Mouse (Mus musculus) hindbrain, embryonic 12.5 days (tissue): ENCODE results near the gene Nup153. TPM values are rescaled to one million over a fixed set of nuclear protein-coding genes. Genes with fewer than 3 reads are reported as not detected.

Experiments used
- ATAC-seq: fragments of 200-750 bp; cut with Nextera tagmentation; 2 replicates; pipeline ENCODE4 v1.8.0; 2017; ENCODE audit warnings: moderate TSS enrichment; ENCODE audit not compliant: low FRiP score
- H3K27ac ChIP-seq: fragments of 300-500 bp; sonication (generic); 2 replicates; pipeline ENCODE4 v1.5.1; 2016; ENCODE audit warnings: mild to moderate bottlenecking
- H3K27me3 ChIP-seq: fragments of 300-500 bp; sonication (generic); 2 replicates; pipeline ENCODE4 v1.6.1; 2016; ENCODE audit warnings: mild to moderate bottlenecking
- H3K36me3 ChIP-seq: fragments of 300-500 bp; sonication (generic); 2 replicates; pipeline ENCODE4 v1.6.1; 2016; ENCODE audit warnings: mild to moderate bottlenecking
- H3K4me1 ChIP-seq: fragments of 300-500 bp; sonication (generic); 2 replicates; pipeline ENCODE4 v1.6.1; 2016
- H3K4me2 ChIP-seq: fragments of 300-500 bp; sonication (generic); replicated peaks from 2 replicates; pipeline ENCODE4 v1.6.1; 2016; ENCODE audit warnings: mild to moderate bottlenecking
- H3K4me3 ChIP-seq: fragments of 300-500 bp; sonication (generic); 2 replicates; pipeline ENCODE4 v1.5.1; 2016; ENCODE audit warnings: mild to moderate bottlenecking
- H3K9ac ChIP-seq: fragments of 300-500 bp; sonication (generic); 2 replicates; pipeline ENCODE4 v1.6.1; 2016; ENCODE audit warnings: mild to moderate bottlenecking, moderate library complexity
- H3K9me3 ChIP-seq: fragments of 300-500 bp; sonication (generic); replicated peaks from 2 replicates; pipeline ENCODE4 v1.6.1; 2016; ENCODE audit warnings: mild to moderate bottlenecking
- WGBS: fragments of 180-500 bp; shearing (Covaris S2); methylation state at CpG from one replicate; pipeline ENCODE4 v1.1.7; 2016; 5-methylcytosine and 5-hydroxymethylcytosine counted together
- polyA plus RNA-seq: library from polyadenylated mRNA; unstranded; fragments of >200 nt; fragmentation: Nextera tagmentation; extraction: Ambion mirVana; gene quantifications from 2 replicates; pipeline ENCODE4 v1.2.1, GENCODE M21; 2016

Gene Nup153
- polyA plus RNA-seq = 40.5 and 40.6 TPM in 2 replicates

- peaks cover 15% of the 10 kb centered on the region for H3K4me1 ChIP-seq
- ATAC-seq = peak; percentile 97
- WGBS = under 1% methylated on average over 41 of the region's 51 CpGs
Measured at GRCm38 (mm10) chr13:46727837-46728268, at the start of gene Nup153. Gene Nup153 (minus strand): TSS chr13:46727940.

GRCm38 (mm10) chr13:46777461-46777860 lies 49.7 kb upstream of the Nup153 start:
- WGBS = 93% methylated on average over 3 of the region's 3 CpGs
- Histone ChIP-seq H3K4me3 (no peak overlapping the region), H3K36me3 (peaks cover 44% of the 10 kb centered on the region), H3K27me3 (no peaks in the 10 kb centered on the region), H3K9me3 (no peaks in the 10 kb centered on the region), H3K9ac (no peak overlapping the region), H3K27ac (no peak overlapping the region), H3K4me1 (no peaks in the 10 kb centered on the region), H3K4me2 (no peak overlapping the region)
- ATAC-seq = no peak

More at GRCm38 (mm10) chr13:46727837-46728268, at the start of gene Nup153:
- Histone ChIP-seq H3K9ac (peak within 1 kb of the TSS; percentile 96), H3K4me3 (peak within 1 kb of the TSS; percentile 100), H3K36me3 (no peaks in the 10 kb centered on the region), H3K27ac (peak within 1 kb of the TSS; percentile 92), H3K9me3 (no peaks in the 10 kb centered on the region), H3K4me2 (peak within 1 kb of the TSS; percentile 80), H3K27me3 (no peaks in the 10 kb centered on the region)

GRCm38 (mm10) chr13:46776636-46777305 lies 49.0 kb upstream of the Nup153 start:
- Histone ChIP-seq H3K36me3 (peaks cover 50% of the 10 kb centered on the region), H3K4me1 (no peaks in the 10 kb centered on the region), H3K4me3 (no peak overlapping the region), H3K9ac (no peak overlapping the region), H3K4me2 (no peak overlapping the region), H3K27me3 (no peaks in the 10 kb centered on the region), H3K9me3 (no peaks in the 10 kb centered on the region), H3K27ac (no peak overlapping the region)
- ATAC-seq = no peak
- 84% methylated on average over 14 of the region's 14 CpGs for WGBS

GRCm38 (mm10) chr13:46774998-46775397 lies 47.3 kb upstream of the Nup153 start:
- H3K36me3 ChIP-seq = peaks cover 66% of the 10 kb centered on the region
- H3K4me1 ChIP-seq = no peaks in the 10 kb centered on the region
- ATAC-seq = no peak
- no peaks in the 10 kb centered on the region for H3K9me3 ChIP-seq
- 94% methylated on average over 5 of the region's 5 CpGs for WGBS
- H3K4me2 ChIP-seq = no peak overlapping the region
- H3K27ac ChIP-seq = no peak overlapping the region
- no peak overlapping the region for H3K9ac ChIP-seq
- no peaks in the 10 kb centered on the region for H3K27me3 ChIP-seq
- no peak overlapping the region for H3K4me3 ChIP-seq

GRCm38 (mm10) chr13:46772581-46772980 lies 44.8 kb upstream of the Nup153 start:
- Histone ChIP-seq H3K9me3 (no peaks in the 10 kb centered on the region), H3K4me3 (no peak overlapping the region), H3K4me2 (no peak overlapping the region), H3K27ac (no peak overlapping the region), H3K27me3 (no peaks in the 10 kb centered on the region), H3K4me1 (no peaks in the 10 kb centered on the region), H3K36me3 (peaks cover 85% of the 10 kb centered on the region), H3K9ac (no peak overlapping the region)
- ATAC-seq = no peak
- 96% methylated on average over 13 of the region's 13 CpGs for WGBS

DNA sequence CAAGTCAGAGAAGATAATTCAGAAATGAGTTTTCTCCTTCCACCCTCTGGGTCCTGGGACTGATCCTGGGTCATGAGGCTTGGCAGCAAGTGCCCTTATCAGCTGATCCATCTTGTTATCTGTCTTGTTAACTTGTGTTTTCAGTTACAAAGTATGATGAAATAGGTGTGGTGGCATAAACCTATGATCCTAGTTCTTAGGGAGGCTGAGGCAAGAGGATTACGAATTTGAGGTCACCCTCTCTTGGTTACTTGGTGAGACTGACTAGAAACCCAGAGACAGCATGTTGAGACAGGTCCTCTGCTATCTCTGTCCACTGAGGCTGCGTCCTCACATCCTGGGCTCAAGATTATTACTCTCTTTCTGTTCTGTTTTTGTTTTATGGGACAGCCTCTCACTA lies 37.6 kb upstream of the Nup153 start:
- WGBS = 90% methylated on average over 2 of the region's 2 CpGs

DNA sequence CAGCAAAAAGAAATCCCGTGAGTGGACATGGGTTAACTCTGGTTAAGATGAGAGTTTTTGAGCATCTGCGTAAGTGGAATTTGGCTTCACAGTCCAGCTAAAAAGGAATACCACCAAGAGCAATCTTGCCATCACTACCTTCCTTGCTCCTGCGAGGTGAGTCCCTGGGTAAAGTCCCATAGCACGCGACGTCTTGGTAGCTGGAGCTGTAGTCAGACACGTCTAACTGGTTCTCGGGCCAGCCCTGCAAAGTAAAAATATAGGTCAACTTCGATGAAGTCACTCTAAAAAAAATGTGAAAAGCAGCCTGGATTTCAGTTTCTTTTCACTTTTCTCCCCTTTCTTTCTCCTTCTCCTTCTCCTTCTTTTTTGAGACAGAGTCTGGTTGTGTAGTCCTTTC lies 35.5 kb upstream of the Nup153 start:
- 94% methylated on average over 9 of the region's 9 CpGs for WGBS
- no peak overlapping the region for H3K4me2 ChIP-seq
- no peaks in the 10 kb centered on the region for H3K9me3 ChIP-seq
- H3K27me3 ChIP-seq = no peaks in the 10 kb centered on the region
- H3K4me3 ChIP-seq = no peak overlapping the region
- no peak overlapping the region for H3K27ac ChIP-seq
- H3K9ac ChIP-seq = no peak overlapping the region
- peaks cover 55% of the 10 kb centered on the region for H3K36me3 ChIP-seq
- peaks cover 7% of the 10 kb centered on the region; the same call in 1 of the 2 replicates for H3K4me1 ChIP-seq
- no peak for ATAC-seq

More for the DNA sequence above, 37.6 kb upstream of the Nup153 start:
- Histone ChIP-seq H3K36me3 (peaks cover 72% of the 10 kb centered on the region), H3K9me3 (no peaks in the 10 kb centered on the region), H3K9ac (no peak overlapping the region), H3K4me2 (no peak overlapping the region), H3K27me3 (no peaks in the 10 kb centered on the region), H3K4me3 (no peak overlapping the region), H3K27ac (no peak overlapping the region), H3K4me1 (no peaks in the 10 kb centered on the region)
- no peak for ATAC-seq

DNA sequence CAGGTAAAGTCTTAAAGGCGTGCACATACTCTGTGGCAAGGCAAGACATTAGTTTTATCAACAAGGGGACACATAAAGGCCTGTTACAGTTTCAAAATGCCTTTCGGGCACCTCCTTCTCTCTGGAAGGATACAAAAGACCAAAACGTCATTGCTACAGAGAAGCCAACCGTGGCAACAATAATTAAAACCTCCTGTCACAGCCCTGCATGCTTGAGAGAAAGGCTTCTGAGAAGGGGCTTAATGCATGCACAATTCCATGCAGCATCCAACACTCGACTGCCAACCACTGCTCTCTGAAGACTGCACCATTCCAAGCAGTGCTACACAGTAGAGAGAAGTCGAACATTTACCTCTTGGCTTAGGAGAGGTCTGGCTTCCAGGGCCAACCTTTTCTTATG lies 33.2 kb upstream of the Nup153 start:
- peaks cover 7% of the 10 kb centered on the region; the same call in 1 of the 2 replicates for H3K4me1 ChIP-seq
- H3K9me3 ChIP-seq = no peaks in the 10 kb centered on the region
- H3K4me3 ChIP-seq = no peak overlapping the region
- H3K27ac ChIP-seq = no peak overlapping the region
- H3K27me3 ChIP-seq = no peaks in the 10 kb centered on the region
- H3K4me2 ChIP-seq = no peak overlapping the region
- H3K9ac ChIP-seq = no peak overlapping the region
- ATAC-seq = no peak
- 56% methylated on average over 6 of the region's 6 CpGs for WGBS
- H3K36me3 ChIP-seq = peaks cover 46% of the 10 kb centered on the region

GRCm38 (mm10) chr13:46759281-46759809 lies 31.6 kb upstream of the Nup153 start:
- ATAC-seq = no peak
- Histone ChIP-seq H3K36me3 (peaks cover 38% of the 10 kb centered on the region), H3K9me3 (no peaks in the 10 kb centered on the region), H3K27ac (no peak overlapping the region), H3K4me2 (no peak overlapping the region), H3K4me1 (peaks cover 7% of the 10 kb centered on the region; the same call in 1 of the 2 replicates), H3K27me3 (no peaks in the 10 kb centered on the region), H3K9ac (no peak overlapping the region), H3K4me3 (no peak overlapping the region)
- WGBS = 43% methylated on average over 8 of the region's 8 CpGs

GRCm38 (mm10) chr13:46758627-46759026 lies 30.9 kb upstream of the Nup153 start:
- H3K4me2 ChIP-seq = no peak overlapping the region
- H3K4me1 ChIP-seq = peaks cover 7% of the 10 kb centered on the region; the same call in 1 of the 2 replicates
- H3K27me3 ChIP-seq = no peaks in the 10 kb centered on the region
- peaks cover 33% of the 10 kb centered on the region for H3K36me3 ChIP-seq
- no peak overlapping the region for H3K4me3 ChIP-seq
- no peak for ATAC-seq
- H3K9ac ChIP-seq = no peak overlapping the region
- no peak overlapping the region for H3K27ac ChIP-seq
- 92% methylated on average over 13 of the region's 13 CpGs for WGBS
- H3K9me3 ChIP-seq = no peaks in the 10 kb centered on the region

- peaks cover 29% of the 10 kb centered on the region for H3K36me3 ChIP-seq
- no peak for ATAC-seq
- no peak overlapping the region for H3K27ac ChIP-seq
- H3K9ac ChIP-seq = no peak overlapping the region
- no peak overlapping the region for H3K4me2 ChIP-seq
- H3K9me3 ChIP-seq = no peaks in the 10 kb centered on the region
- H3K4me3 ChIP-seq = no peak overlapping the region
- peaks cover 7% of the 10 kb centered on the region; the same call in 1 of the 2 replicates for H3K4me1 ChIP-seq
- H3K27me3 ChIP-seq = no peaks in the 10 kb centered on the region
- 89% methylated on average over 7 of the region's 7 CpGs for WGBS
Measured at GRCm38 (mm10) chr13:46757946-46758345, 30.2 kb upstream of the Nup153 start.

- H3K27ac ChIP-seq = no peak overlapping the region
- no peaks in the 10 kb centered on the region for H3K9me3 ChIP-seq
- H3K36me3 ChIP-seq = peaks cover 38% of the 10 kb centered on the region
- H3K27me3 ChIP-seq = no peaks in the 10 kb centered on the region
- H3K4me1 ChIP-seq = no peaks in the 10 kb centered on the region
- no peak overlapping the region for H3K9ac ChIP-seq
- no peak overlapping the region for H3K4me2 ChIP-seq
- WGBS = 89% methylated on average over 5 of the region's 5 CpGs
- no peak overlapping the region for H3K4me3 ChIP-seq
- ATAC-seq = no peak
Measured at GRCm38 (mm10) chr13:46753294-46753693, 25.6 kb upstream of the Nup153 start.
